Mouse (Mus musculus) stomach, postnatal 0 days (tissue): ENCODE measurements around the gene Zfp322a.
"Not testable (repeated sequence)": the region's sequence is repeated elsewhere in the genome, so short reads cannot be mapped to it uniquely, and the experiment has no call there.

Experiments
- CTCF ChIP-seq: IDR thresholded peaks from 2 replicates; pipeline ENCODE4 v1.5.1; 2016; ENCODE audit warnings: antibody characterized with exemption, low read depth, mild to moderate bottlenecking, moderate library complexity
- EP300 ChIP-seq: optimal IDR thresholded peaks from 2 replicates; pipeline ENCODE3; 2016; ENCODE audit warnings: antibody characterized with exemption

GRCm38 (mm10) chr13:23396913-23397312, 27.9 kb upstream of the Zfp322a start:
- not testable (repeated sequence) for TF ChIP-seq CTCF, EP300
